Comparison of ENCODE assay signal across 11 mouse cellular contexts in genomic region chr7:69810873-69811272, GRCm38 (mm10).
DNase-seq lines count a peak whose midpoint lies in the region; ATAC-seq and TF ChIP-seq lines count a peak whose summit lies in the region.
"Had no signal": no experiment of that assay in that cellular context is flagged by ENCODE, and none has a peak within 500 bp of the region (broad histone marks: within the 10 kb centered on the region; RNA-seq: fewer than 3 reads in every experiment).

No protein-coding gene starts in this region.

- H3K9ac ChIP-seq in neural tube, embryonic 14.5 days (replicated peaks; ENCODE audit: low read depth, low read length): no peak overlapping the region
- H3K9ac ChIP-seq: embryonic facial prominence, embryonic 15.5 days; limb, embryonic 12.5 days had no signal

- peak; percentile 23 to 30 for DNase-seq in cerebellum, postnatal 14 days
- no peak for DNase-seq in cerebellum, adult 9-11 months
- peak; percentile 25 to 31 for DNase-seq in right cerebral cortex, adult 2 months (ENCODE audit: low spot score in 2 of 2)
- no peak for DNase-seq in right cerebral cortex, postnatal 36 days (ENCODE audit: low spot score in 2 of 2)
- peak; percentile 6 to 12 for DNase-seq in kidney, postnatal 36 days
- DNase-seq in thymus, adult 2 months: no peak

- H3K4me1 ChIP-seq in neural tube, embryonic 14.5 days (ENCODE audit: control insufficient read depth, insufficient read depth, low read length): no peaks in the 10 kb centered on the region
- no peaks in the 10 kb centered on the region for H3K4me1 ChIP-seq in thymus, adult 2 months (replicated peaks; ENCODE audit: control insufficient read depth, insufficient read depth, low read length)
- H3K4me1 ChIP-seq: embryonic facial prominence, embryonic 15.5 days had no signal

- H3K36me3 ChIP-seq in neural tube, embryonic 14.5 days (ENCODE audit: control insufficient read depth, insufficient read depth, low read length): no peaks in the 10 kb centered on the region
- no peaks in the 10 kb centered on the region for H3K36me3 ChIP-seq in thymus, adult 2 months (ENCODE audit: control insufficient read depth, insufficient read depth, low read length)
- H3K36me3 ChIP-seq: embryonic facial prominence, embryonic 15.5 days; limb, embryonic 12.5 days had no signal

- H3K27ac ChIP-seq in neural tube, embryonic 14.5 days (ENCODE audit: low read depth, low read length): no peak overlapping the region
- H3K27ac ChIP-seq in thymus, adult 2 months (ENCODE audit: control insufficient read depth, insufficient read depth, low read length): no peak overlapping the region
- H3K27ac ChIP-seq: embryonic facial prominence, embryonic 15.5 days; limb, embryonic 12.5 days had no signal

- ATAC-seq in neural tube, embryonic 14.5 days (ENCODE audit: low read depth): peak; percentile 14; the same call in 1 of the 2 replicates
- ATAC-seq in activated CD4-positive, CD25-positive, alpha-beta regulatory T cell, adult 4 months: no peak

- WGBS in neural tube, embryonic 14.5 days: 5% methylated on average over 5 of the region's 5 CpGs
- WGBS in thymus, adult 2 months: 33% methylated on average over 5 of the region's 5 CpGs

- H3K27me3 ChIP-seq in neural tube, embryonic 14.5 days (ENCODE audit: control insufficient read depth, insufficient read depth, low read length): no peaks in the 10 kb centered on the region
- no peaks in the 10 kb centered on the region for H3K27me3 ChIP-seq in thymus, adult 2 months (ENCODE audit: control insufficient read depth, insufficient read depth, low read length)
- H3K27me3 ChIP-seq: CH12.LX; embryonic facial prominence, embryonic 15.5 days; limb, embryonic 12.5 days had no signal

- TF ChIP-seq CTCF in thymus, adult 2 months (IDR thresholded peaks at IDR 0.05; ENCODE audit: borderline replicate concordance, control insufficient read depth, extremely low read depth, insufficient read depth, low read length, poor library complexity): no peak

- H3K4me3 ChIP-seq in neural tube, embryonic 14.5 days (ENCODE audit: low read depth, low read length): no peak overlapping the region
- H3K4me3 ChIP-seq in thymus, adult 2 months (ENCODE audit: control insufficient read depth, insufficient read depth, low read length): no peak overlapping the region
- H3K4me3 ChIP-seq: embryonic facial prominence, embryonic 15.5 days; limb, embryonic 12.5 days had no signal

- H3K9me3 ChIP-seq in neural tube, embryonic 14.5 days (ENCODE audit: control insufficient read depth, low read length): no peaks in the 10 kb centered on the region
- H3K9me3 ChIP-seq: embryonic facial prominence, embryonic 15.5 days; limb, embryonic 12.5 days had no signal

- no peak overlapping the region for H3K4me2 ChIP-seq in neural tube, embryonic 14.5 days (ENCODE audit: low read depth, low read length)
- H3K4me2 ChIP-seq: embryonic facial prominence, embryonic 15.5 days; limb, embryonic 12.5 days had no signal

- TF ChIP-seq POLR2A in thymus, adult 2 months (IDR thresholded peaks at IDR 0.05; ENCODE audit: control insufficient read depth, extremely low read depth, insufficient read depth, low read length, poor library complexity): no peak

Comparison
In these comparisons a context has a peak if more than half of its experiments do, and no peak if none do; other contexts are left out.
1. DNase-seq: peak in cerebellum, postnatal 14 days (2 of 2), right cerebral cortex, adult 2 months (2 of 2) and kidney, postnatal 36 days (2 of 2); none in cerebellum, adult 9-11 months (single experiment), right cerebral cortex, postnatal 36 days (0 of 2) and thymus, adult 2 months (single experiment).